Mouse (Mus musculus): ENCODE measurements around the gene Clint1. TPM values are rescaled to one million over a fixed set of nuclear protein-coding genes. Genes with fewer than 3 reads are reported as not detected.

Clint1 gene
- polyA plus RNA-seq, 1 experiment from 2014 or later, result 86.3 TPM

DNA sequence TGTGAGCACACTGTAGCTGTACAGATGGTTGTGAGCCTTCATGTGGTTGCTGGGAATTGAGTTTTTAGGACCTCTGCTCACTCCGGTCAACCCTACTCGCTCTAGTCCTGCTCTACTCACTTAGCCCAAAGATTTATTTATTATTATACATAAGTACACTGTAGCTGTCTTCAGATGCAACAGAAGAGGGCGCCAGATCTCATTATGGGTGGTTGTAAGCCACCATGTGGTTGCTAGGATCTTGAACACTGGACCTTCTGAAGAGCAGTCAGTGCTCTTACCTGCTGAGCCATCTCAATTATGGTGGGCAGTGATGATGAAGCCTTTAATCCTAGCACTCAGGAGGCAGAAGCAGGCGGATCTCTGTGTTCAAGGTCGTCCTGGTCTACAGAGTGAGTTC lies 108.2 kb downstream of the Clint1 start:
- Histone ChIP-seq H3K9me3 (ENCODE audit: control insufficient read depth, low read length) (no peaks in the 10 kb centered on the region), H3K4me1 (ENCODE audit: control insufficient read depth, insufficient read depth, low read length) (no peaks in the 10 kb centered on the region), H3K36me3 (ENCODE audit: control insufficient read depth, insufficient read depth, low read length) (no peaks in the 10 kb centered on the region), H3K27ac (ENCODE audit: low read depth, low read length) (no peak overlapping the region), H3K4me3 (ENCODE audit: low read length) (no peak overlapping the region), H3K4me2 (replicated peaks; ENCODE audit: low read depth, low read length) (no peak overlapping the region), H3K27me3 (ENCODE audit: control insufficient read depth, insufficient read depth, low read length) (no peaks in the 10 kb centered on the region), H3K9ac (ENCODE audit: low read depth, low read length) (no peak overlapping the region)
- ATAC-seq (ENCODE audit: low FRiP score, low TSS enrichment), result no peak
- WGBS, result 83% methylated on average over 5 of the region's 5 CpGs

Small RNA genes lying within 50 kb of the gene (microRNA-seq; reads per million reads assigned to microRNA genes)
- gene Gm22751, result not detected

Other genes with a start within 250 kb of the Clint1 start
- gene Lsm11, start 92.9 kb downstream of the Clint1 start, polyA plus RNA-seq (2014; fragmentation: Nextera tagmentation; extraction: Ambion mirVana), result 6.0 and 8.8 TPM in 2 replicates
- gene Thg1l, start 103.4 kb downstream of the Clint1 start, polyA plus RNA-seq (2014; fragmentation: Nextera tagmentation; extraction: Ambion mirVana), result 15.9 and 16.6 TPM in 2 replicates
- gene Sox30, start 128.3 kb downstream of the Clint1 start, polyA plus RNA-seq (2014; fragmentation: Nextera tagmentation; extraction: Ambion mirVana), result 0.16 TPM in 2 replicates
- gene Gm12166, start 200.3 kb downstream of the Clint1 start, polyA plus RNA-seq (2014; fragmentation: Nextera tagmentation; extraction: Ambion mirVana), result 5.0 and 5.4 TPM in 2 replicates
- 7.6 and 14.7 TPM in 2 replicates for gene Adam19, start 203.9 kb downstream of the Clint1 start, polyA plus RNA-seq (2014; fragmentation: Nextera tagmentation; extraction: Ambion mirVana)